Mouse (Mus musculus): ENCODE results near the gene Setdb1. TPM values are rescaled to one million over a fixed set of nuclear protein-coding genes. Genes with fewer than 3 reads are reported as not detected.

Setdb1 gene
- total RNA-seq, 2 experiments from 2014 or later = 33.1 to 34.7 TPM

DNA sequence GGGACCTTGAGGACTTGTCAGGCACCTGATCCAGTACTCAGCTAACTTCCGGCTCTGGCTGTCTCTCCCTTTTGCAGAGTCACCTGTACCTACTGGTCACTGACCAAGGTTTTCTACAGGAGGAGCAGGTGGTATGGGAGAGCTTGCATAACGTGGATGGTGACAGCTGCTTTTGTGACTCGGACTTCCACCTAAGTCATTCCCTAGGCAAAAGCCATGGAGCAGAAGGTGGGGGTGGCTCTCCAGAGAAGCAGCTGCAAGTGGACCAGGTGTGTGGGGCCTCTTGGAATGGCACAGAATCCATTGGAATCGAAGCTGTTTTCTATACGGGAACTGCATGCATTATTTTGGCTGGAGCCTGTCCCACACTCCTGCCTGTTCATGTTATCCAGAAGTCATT, 62.3 kb downstream of the Setdb1 start:
- DNase-seq (ENCODE audit: low spot score in 2 of 2) = no peak

DNA sequence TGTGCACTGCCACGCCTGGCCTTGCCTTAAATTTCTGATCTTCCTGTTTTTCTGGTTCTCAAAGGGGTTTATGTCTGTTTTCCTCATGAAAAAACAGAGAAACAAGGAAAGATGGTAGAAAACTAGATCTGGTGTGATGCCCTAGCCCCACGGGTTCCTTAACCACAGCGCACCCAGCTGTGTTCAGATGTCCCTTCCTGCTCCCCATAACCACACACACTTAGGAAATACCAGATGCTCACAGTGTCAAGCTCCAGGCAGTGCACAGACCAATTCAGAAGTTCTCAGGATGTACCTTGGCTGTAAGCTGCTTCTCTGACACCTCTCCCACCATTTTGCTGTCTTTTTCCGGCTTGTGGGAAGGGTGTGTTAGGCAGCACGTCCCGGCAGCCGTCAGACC, 62.7 kb downstream of the Setdb1 start:
- no peak for DNase-seq (ENCODE audit: low spot score in 2 of 2)

DNA sequence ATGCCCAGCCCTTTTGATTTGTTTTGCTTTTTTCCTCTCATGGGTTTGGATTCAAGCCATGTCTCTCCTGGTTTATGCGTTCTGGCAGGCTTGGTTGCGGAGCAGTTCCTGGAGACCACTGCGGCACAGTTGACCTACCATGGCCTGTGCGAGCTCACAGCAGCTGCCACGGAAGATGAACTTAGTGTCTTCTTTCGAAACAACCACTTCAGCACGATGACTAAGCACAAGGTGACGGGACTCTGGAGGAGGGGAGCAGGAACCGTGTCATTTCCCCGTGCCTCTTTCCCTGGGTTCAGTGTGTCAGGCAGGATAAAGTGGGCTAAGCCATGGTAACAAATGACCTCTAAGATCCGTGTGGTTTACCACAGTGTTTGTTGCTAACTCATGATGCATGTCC, 63.5 kb downstream of the Setdb1 start:
- DNase-seq (ENCODE audit: low spot score in 2 of 2) = no peak

DNA sequence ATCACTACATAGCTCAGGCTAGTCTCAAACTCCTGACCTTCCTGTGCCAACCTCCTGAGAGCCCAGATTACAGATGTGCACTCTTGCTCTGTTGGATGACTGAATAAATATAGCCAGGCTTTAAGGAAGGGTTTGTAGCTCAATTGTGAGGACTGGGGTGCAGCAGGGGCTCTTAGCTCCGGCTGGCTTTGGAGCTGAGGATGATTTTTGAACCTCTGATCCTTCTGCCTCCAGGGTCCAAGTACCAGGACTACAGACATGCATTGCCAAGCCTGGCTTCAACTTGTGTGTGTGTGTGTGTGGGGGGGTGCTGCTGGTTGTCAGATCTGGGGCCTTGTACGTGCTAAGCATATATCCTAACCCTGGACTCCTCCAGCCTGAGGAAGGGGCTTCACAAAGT, 64.1 kb downstream of the Setdb1 start:
- no peak for DNase-seq (ENCODE audit: low spot score in 2 of 2)

DNA sequence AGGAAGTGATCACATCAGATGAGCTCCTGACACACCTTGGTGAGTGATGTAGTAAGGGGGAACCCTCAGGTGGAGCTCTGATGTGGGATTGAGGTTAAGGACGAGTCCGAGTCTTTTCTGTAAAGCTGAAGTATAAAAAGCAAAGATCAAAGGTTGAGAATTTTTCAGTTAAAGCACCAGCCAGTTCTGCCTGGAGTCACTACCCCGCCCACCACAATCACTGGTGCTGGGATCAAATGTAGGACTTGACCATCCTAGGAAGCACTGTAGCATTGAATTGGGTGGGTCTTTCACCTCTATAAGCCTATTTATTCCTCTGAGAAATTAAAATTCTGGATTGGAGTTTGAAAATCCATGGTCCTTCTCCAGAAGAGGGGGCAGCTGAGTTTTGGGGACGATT, 66.0 kb downstream of the Setdb1 start:
- no peak for DNase-seq (ENCODE audit: low spot score in 2 of 2)

DNA sequence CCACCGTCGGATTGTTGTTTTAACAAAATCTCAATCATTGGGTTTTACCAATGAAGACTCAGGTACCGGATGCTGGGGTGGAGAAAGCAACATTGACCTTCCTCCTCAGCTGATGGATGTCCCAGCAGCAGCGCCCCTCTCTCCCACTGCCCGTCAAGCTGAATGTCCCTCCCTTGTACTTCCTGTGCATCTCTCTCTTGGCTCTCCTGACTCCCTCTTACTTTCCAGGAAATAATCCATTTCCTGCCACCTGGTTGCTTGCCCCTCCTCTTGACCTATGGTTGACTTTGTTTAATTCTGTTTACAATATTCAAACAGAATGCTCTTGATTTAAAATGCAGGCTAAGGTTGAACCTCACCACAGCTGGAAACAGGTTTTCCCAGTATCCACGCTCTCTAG, 66.8 kb downstream of the Setdb1 start:
- no peak for DNase-seq (ENCODE audit: low spot score in 2 of 2)

DNA sequence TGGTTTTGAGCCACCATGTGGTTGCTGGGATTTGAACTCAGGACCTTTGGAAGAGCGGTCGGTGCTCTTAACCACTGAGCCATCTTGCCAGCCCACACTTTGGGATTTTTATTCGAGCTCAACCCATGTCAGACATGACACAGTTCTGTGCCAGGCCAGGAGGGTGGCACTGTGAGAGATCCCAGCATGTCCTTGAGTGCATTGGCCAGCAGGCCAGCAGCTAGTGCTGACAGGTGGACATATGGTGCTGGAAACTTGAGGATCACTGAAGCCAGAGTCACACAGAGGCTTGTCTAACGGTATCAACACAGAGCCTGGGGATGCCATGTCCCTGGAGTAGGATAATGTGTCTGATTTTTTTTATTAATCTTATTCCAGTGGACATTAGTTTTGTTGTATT, 67.6 kb downstream of the Setdb1 start:
- DNase-seq (ENCODE audit: low spot score in 2 of 2) = no peak

DNA sequence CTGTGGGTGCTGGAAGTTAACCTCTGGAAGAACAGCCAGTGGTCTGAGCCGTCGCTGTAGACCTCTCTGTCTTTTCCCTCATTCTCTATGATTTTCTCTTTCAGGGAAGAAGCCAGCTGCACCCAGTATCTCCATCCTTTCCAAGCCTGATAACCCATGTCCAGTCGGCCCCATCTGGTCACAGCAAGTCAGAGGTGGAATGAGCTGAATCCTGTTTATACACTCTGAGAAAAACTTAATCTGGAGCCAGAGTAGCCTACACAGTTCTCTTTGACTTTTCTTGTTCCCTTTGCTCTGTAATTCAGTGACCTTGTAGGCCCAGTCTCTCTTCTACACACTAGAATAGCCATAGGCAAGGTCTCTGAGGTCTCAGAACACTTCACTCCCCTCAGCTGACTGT, 69.5 kb downstream of the Setdb1 start:
- no peak for DNase-seq (ENCODE audit: low spot score in 2 of 2)

DNA sequence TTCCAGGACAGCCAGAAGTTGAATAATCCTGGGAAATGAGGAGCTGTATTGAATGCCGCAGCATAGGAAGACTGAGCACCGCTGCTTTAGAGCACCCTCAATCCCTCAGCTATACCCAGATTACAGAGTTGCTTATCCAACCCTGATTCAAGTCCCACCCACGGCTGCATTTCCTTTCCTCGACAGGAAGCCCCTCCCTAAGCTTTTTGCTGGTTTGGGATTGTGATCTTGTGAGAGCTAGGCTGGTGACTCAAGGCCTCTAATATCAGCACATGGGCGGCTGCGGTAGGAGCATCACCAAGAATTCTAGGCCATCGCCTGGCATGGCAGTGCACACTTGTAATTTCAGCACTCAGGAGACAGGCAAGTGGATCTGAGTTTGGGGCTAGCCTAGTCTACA, 70.5 kb downstream of the Setdb1 start:
- no peak for DNase-seq (ENCODE audit: low spot score in 2 of 2)

DNA sequence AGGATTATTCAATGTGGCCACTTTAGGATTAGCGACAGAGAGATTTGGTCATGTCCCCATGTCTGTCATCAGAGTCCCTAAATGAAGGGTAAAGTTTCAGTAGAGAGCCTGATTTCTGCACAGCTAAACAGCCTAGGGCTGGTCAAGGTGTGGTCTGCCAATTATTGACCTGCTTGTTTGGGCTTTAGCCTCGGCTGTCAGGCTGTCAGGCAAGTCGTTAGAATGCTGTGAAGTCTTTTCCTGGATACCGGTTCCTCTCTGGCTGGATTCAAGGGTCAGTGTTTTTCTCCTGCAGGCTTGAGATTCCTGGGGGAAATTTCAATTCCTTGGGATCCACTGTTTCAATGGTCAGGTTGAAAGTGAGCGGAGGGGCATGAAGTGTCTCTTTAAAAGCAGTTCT, 71.0 kb downstream of the Setdb1 start:
- DNase-seq (ENCODE audit: low spot score in 2 of 2) = no peak

DNA sequence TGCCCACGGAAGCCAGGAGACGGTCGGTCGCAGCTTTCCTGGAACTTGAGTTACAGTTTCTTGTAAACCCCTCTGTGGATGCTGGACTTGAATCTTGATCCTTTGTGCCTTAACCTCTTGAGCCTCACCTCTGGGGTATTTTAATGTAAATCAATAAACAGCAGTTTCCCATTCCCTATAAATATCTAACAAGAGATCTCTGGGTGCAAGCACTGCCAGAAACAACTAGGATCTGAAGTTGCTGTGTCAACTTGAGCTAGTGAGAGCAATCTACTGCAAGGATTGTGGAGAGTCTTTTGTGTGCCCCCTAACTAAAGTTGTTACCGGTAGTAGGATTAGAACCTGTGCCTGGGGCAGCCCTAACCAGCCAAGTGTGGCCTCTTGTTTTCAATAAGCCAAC, 71.6 kb downstream of the Setdb1 start:
- no peak for DNase-seq (ENCODE audit: low spot score in 2 of 2)

DNA sequence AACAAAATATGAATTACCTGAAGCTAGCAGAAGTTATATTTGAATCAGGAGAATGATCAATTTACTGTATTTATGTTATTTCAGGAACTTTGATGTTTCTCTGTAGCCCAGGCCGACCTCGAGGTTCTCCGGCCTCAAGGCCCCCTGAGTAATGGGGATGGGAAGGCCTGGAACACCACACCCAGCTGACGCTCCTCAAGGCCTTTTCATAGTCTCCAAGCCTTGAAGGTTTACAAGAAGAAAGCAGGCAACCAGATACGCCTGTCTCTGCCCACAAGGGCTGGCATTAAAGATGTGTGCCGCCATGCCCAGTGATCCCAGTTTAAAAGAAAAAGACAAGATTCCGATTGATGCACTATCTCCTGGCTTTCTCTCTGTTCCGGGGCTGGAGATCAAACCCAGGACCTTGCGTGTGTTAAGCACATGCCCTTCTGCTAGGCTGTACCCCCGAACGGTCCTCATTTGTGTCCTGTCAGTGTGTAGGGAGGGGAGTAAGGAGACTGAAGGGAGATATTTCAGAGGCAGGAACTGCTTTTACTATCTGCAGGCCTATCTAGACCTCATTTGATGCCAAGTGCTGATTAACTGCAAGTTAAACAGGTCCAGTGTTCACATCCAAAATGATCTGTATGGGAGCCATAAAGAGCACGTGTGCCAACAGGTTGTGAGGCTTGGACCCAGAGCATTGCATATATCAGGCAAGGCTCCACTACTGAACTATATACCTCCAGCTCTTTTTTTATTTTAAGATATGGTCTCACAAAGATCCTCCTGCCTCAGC, 72.3 kb downstream of the Setdb1 start:
- DNase-seq (ENCODE audit: low spot score in 2 of 2) = no peak

DNA sequence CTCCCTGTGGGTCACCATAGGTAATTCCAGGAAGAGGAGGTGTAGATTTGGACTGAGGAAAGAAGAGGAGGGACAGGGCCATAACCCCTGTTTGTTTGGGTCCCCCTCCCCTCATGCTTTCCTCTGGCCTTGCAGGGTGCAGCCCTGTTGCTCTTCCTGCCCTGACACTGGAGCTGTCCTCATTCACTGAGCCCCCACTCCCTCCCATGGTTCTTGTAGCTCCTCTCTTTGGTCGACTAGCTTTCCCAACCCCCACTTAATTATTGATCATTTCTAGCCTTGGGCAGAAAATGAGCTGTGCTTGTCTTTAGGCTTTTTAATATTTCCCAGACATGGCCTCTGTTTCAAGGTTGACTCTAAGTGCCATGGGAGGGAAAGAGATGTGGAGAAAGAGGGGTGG, 72.9 kb downstream of the Setdb1 start:
- DNase-seq (ENCODE audit: low spot score in 2 of 2) = no peak

DNA sequence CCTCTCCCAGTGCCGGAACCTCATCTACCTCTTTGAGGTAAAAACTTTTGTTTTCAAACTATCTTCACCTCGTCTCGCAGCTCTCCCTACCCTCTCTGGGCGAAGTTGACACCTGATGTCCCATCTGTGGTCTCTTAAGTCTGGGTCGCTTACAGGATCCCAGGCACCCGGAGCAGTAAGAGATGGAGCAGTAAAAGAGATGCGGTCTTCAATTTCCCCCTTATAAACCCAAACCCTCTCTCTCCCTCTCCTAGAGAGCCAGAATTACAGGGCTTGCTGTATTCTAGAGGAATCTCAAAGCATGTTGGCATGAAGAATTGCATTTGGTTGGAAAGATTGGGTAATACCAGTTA, 73.4 kb downstream of the Setdb1 start:
- DNase-seq (ENCODE audit: low spot score in 2 of 2) = no peak

DNA sequence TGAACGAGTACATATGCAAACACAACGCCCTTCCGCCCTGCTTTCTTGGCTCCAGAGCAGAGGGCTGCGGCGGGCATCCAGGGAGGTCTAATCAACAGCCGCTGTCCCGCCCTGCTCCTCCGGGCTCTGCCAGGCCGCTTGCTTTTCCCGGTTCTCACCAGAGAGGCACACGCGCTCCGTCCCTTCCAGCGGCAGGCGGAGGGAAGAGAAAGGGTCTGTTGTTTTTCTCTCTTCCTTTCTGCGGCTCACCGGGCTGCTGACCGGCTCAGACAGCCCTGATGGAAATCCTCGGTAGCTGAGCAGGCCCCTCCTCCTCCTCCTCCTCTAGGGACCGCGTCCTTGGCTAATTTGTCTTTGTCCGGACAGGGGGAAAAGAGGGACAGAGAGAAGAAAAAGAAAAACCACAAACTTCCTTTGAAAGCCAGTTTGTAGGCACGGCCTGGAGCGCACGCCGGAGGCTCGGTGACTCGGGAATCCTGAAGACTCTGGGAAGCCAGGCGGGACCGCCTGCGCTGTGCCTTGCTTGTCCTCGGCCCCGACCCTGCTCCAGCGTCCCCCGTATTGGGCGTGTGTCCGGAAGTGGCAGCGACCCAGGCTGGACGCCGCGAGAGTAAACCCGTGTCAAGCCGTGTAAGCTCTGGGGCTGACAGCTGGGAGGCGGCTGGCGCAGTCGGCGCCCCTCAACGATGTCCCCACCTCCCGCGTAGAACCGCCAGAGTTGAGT, 74.0 kb downstream of the Setdb1 start:
- peak; percentile 59 to 75 for DNase-seq (ENCODE audit: low spot score in 2 of 2)

DNA sequence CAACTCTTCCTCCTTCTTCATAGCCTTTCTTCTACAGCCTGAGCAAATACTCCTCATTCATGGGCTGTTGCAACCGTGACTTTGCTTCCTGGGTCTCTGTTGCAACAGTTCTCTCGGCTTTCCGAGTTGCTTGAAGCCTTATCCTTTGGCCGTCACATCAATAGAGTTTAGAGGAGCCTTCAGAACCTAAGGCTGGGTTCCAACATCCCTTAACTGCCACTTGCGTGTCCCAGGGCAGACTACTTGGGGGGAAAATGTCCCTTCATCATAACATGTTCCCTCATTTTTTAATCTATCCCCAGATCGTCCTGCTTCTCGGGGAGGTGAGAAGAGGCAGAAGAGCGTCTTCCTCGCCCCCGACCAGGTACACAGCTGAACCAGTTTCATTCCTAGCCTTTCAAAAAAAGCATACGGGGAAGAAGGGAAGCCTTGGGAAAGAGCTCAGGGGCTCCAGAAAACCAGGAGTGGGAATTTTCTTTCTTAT, 74.6 kb downstream of the Setdb1 start:
- no peak for DNase-seq (ENCODE audit: low spot score in 2 of 2)

DNA sequence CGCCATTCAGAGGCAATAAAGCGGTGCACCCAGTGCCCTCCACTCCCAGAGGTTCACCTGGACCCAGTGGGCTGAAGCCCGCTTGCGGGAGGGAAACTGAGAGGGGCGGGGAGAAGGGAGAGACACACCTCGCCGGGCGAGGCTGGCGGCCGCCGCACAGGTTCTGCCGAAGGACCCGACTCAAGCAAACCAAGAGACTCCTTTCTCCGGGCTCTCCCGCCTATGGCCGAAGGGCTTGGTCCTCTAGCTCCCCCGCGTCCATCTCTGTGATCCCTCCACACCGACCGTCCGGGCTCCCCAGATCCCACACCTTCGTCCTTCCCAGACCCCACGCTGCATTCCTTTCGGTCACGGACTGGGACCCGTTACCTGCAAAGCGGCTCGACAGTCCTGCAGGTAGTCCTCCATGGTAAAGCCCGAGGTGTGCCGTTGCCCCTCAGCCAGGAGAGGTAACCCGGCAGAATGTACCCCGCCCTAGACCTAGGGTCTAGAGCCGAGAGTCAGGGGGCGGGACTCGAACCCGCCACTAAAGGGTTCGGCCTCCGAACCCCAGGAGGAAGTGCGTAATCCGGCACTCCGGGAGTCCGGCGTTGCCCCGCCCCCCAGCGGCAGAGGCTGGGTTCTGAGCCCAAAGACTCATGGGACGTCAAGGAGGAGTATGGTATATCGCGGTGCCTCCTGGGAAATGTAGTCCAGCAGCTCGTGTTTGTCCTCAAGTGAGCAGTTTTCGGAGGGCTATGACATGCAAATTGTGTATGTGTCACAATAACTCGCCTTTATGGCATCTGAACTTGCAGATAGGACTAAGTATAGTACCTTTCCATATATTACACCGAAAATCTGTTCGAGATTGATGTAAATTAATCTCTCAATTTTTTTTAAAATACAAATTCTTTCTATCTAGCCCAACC, 75.5 kb downstream of the Setdb1 start, which contains the start of the genes Mindy1 and Prune1:
Mindy1 (plus strand) TSS at position 130 of the 911 bp plus-strand sequence.
Prune1 (minus strand) TSS at position 861 of the 911 bp plus-strand sequence.
- DNase-seq (ENCODE audit: low spot score in 2 of 2) = peak; percentile 98 to 99

DNA sequence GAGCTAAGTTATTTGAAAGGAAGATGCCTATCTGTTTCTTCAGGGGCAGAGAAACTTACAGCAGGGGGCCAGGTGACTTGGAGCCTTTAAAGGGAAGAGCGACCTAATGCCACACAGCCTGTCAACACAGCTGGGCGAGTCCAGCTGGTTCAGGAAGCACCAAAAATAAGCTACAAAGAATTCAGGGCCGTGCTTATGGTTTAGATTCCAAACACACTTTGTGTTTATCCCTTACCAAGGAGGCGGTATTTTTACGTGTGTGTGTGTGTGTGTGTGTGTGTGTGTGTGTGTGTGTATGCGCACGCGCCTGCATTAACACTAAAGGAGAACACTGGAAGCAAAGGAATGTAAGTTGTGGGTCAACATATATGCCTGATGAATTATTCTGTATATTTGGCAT, 76.3 kb downstream of the Setdb1 start:
- peak in 1 of 2 experiments; percentile 19 for DNase-seq (ENCODE audit: low spot score in 2 of 2)

DNA sequence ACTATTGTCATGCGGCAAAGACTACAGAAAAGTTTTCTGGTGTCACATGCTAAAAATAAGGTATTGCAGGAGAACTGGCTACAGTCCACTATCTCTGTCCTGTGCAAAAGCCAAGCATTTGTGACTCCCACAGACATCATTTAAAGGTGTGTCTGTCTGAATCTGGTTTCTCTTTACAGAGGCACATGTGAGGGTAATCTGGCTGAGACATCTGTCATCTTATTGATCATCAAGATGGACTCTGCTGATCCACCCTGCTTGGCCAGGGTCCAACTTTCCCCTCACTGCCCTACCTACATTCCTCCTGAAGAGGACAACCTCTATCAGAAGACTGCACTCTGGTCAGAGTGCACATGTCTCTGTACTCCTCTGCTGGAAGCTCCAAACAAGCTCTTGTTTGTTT, 79.9 kb downstream of the Setdb1 start:
- no peak for DNase-seq (ENCODE audit: low spot score in 2 of 2)

DNA sequence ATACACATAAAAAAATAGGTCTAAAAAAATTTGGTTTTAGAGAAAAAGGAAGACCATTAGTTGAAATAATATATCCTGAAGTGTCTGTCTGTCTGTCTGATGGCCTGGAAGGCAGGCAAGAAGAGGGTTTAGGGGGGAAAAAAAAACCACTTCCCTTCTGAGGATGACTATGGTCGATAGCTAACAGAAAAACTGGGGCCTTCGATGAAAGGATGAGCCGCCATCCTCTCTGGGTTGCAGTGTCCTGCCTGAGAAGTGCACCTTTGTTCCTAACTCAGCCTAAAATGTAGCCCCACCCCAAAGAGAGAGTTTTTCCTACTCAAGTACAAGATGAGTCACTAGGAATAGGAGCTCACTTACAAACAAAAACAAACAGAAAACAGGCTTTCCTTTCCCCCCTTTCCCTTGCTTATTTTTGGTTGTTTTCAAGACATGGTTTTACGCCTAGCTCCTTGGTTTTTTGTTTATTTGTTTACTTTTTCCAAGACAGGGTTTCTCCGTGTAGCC, 80.5 kb downstream of the Setdb1 start:
- no peak for DNase-seq (ENCODE audit: low spot score in 2 of 2)

DNA sequence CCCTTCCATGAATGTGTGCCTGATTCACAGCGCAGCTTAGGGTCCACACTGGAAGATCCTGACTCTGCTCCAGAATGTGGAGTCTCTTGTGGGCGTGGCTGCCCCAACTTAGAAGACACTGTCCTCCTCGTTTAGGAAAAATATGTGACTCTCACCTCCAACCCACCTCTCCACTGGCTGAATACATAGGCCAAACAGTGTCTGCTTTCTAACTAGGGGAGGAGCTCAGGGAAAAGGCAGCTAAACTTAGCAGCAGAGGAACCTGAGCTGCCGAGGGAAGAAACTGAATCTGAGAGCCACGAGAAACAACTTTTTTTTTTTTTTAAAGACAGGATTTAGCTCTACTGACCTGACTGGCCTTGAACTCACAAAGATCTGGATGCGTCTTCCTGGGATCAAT, 81.8 kb downstream of the Setdb1 start:
- no peak for DNase-seq (ENCODE audit: low spot score in 2 of 2)
